Mouse (Mus musculus) kidney, postnatal 0 days (tissue): ENCODE measurements around the gene Rgs3. TPM values are rescaled to one million over a fixed set of nuclear protein-coding genes. Genes with fewer than 3 reads are reported as not detected.
A peak's percentile ranks its signal among the peaks of the same experiment; 100 is the strongest.

Experiments used
- ATAC-seq: fragments of 200-750 bp; cut with Nextera tagmentation; replicated peaks from 2 replicates; pipeline ENCODE4 v1.8.0; 2017; ENCODE audit warnings: low read depth, moderate number of reproducible peaks, moderate TSS enrichment, moderate library complexity; ENCODE audit not compliant: low FRiP score
- DNase-seq: peaks from one replicate; pipeline ENCODE4 v3.0.0-alpha.2; 2016; ENCODE audit warnings: low spot score
- H3K27ac ChIP-seq: fragments of 300-500 bp; sonication (generic); 2 replicates; pipeline ENCODE4 v1.5.1; 2014; ENCODE audit warnings: mild to moderate bottlenecking
- H3K27me3 ChIP-seq: fragments of 300-500 bp; sonication (generic); 2 replicates; pipeline ENCODE4 v1.6.1; 2014; ENCODE audit warnings: low read length, mixed read lengths; ENCODE audit not compliant: insufficient read depth
- H3K36me3 ChIP-seq: fragments of 300-500 bp; sonication (generic); 2 replicates; pipeline ENCODE4 v1.6.1; 2014; ENCODE audit warnings: low read length, mixed read lengths; ENCODE audit not compliant: insufficient read depth
- H3K4me1 ChIP-seq: fragments of 300-500 bp; sonication (generic); replicated peaks from 2 replicates; pipeline ENCODE4 v1.6.1; 2014; ENCODE audit warnings: antibody characterized with exemption, low read length, mixed read lengths; ENCODE audit not compliant: insufficient read depth
- H3K4me2 ChIP-seq: fragments of 300-500 bp; sonication (generic); 2 replicates; pipeline ENCODE4 v1.6.1; 2014; ENCODE audit warnings: mild to moderate bottlenecking, low read length, moderate library complexity, mixed read lengths
- H3K4me3 ChIP-seq: fragments of 300-500 bp; sonication (generic); replicated peaks from 2 replicates; pipeline ENCODE4 v1.5.1; 2014; ENCODE audit warnings: low read depth, low read length
- H3K9ac ChIP-seq: fragments of 300-500 bp; sonication (generic); 2 replicates; pipeline ENCODE4 v1.6.1; 2014; ENCODE audit warnings: low read depth, low read length
- H3K9me3 ChIP-seq: fragments of 300-500 bp; sonication (generic); replicated peaks from 2 replicates; pipeline ENCODE4 v1.6.1; 2016; ENCODE audit warnings: low read length, inconsistent platforms, mixed read lengths
- CTCF ChIP-seq: IDR thresholded peaks from 2 replicates; pipeline ENCODE4 v1.5.1; 2016; ENCODE audit warnings: antibody characterized with exemption, low read depth, mild to moderate bottlenecking, moderate library complexity
- WGBS: fragments of 180-500 bp; shearing (Covaris S2); extraction: QIAGEN DNeasy Blood & Tissue Kit; methylation state at CpG from one replicate; pipeline ENCODE4 v1.1.7; 2014; 5-methylcytosine and 5-hydroxymethylcytosine counted together
- polyA plus RNA-seq: library from polyadenylated mRNA; unstranded; fragments of >200 nt; fragmentation: Nextera tagmentation; extraction: Ambion mirVana; gene quantifications from 2 replicates; pipeline ENCODE4 v1.2.1, GENCODE M21; 2015

The Rgs3 gene
- polyA plus RNA-seq, 1 experiment from 2014 or later = 41.4 TPM

GRCm38 (mm10) chr4:62699191-62699812 lies 139.7 kb downstream of the Rgs3 start:
- ATAC-seq (peak; percentile 91), DNase-seq (peak; percentile 99)
- peak overlapping the region; percentile 53 for H3K9ac ChIP-seq
- peak overlapping the region; percentile 73 for H3K27ac ChIP-seq
- no peaks in the 10 kb centered on the region for H3K9me3 ChIP-seq
- H3K36me3 ChIP-seq = peaks cover 16% of the 10 kb centered on the region
- peaks cover 25% of the 10 kb centered on the region for H3K4me1 ChIP-seq
- no peaks in the 10 kb centered on the region for H3K27me3 ChIP-seq
- H3K4me2 ChIP-seq = peak overlapping the region; percentile 64
- under 1% methylated on average over 10 of the region's 10 CpGs for WGBS
- peak; percentile 69 for TF ChIP-seq CTCF
- H3K4me3 ChIP-seq = peak overlapping the region; percentile 41

- no peak for TF ChIP-seq CTCF
- WGBS = 44% methylated on average over 5 of the region's 5 CpGs
- H3K36me3 ChIP-seq = peaks cover 16% of the 10 kb centered on the region
- H3K4me1 ChIP-seq = peaks cover 30% of the 10 kb centered on the region
- H3K9me3 ChIP-seq = no peaks in the 10 kb centered on the region
- peak overlapping the region; percentile 64 for H3K4me2 ChIP-seq
- H3K27ac ChIP-seq = peak overlapping the region; percentile 73
- H3K4me3 ChIP-seq = peak overlapping the region; percentile 41
- DNase-seq (no peak), ATAC-seq (no peak)
- no peaks in the 10 kb centered on the region for H3K27me3 ChIP-seq
- H3K9ac ChIP-seq = peak overlapping the region; percentile 53
These were observed 140.8 kb downstream of the Rgs3 start for GRCm38 (mm10) chr4:62700426-62700825.

GRCm38 (mm10) chr4:62703151-62703550 lies 143.5 kb downstream of the Rgs3 start:
- Histone ChIP-seq H3K27ac (peak overlapping the region; percentile 19; the same call in 1 of the 2 replicates), H3K4me2 (peak overlapping the region; percentile 16; the same call in 1 of the 2 replicates), H3K4me1 (peaks cover 30% of the 10 kb centered on the region), H3K9ac (no peak overlapping the region), H3K36me3 (peaks cover 16% of the 10 kb centered on the region), H3K9me3 (no peaks in the 10 kb centered on the region), H3K27me3 (no peaks in the 10 kb centered on the region), H3K4me3 (no peak overlapping the region)
- DNase-seq (no peak), ATAC-seq (no peak)
- no peak for TF ChIP-seq CTCF
- 56% methylated on average over 9 of the region's 9 CpGs for WGBS

GRCm38 (mm10) chr4:62704204-62704603 lies 144.6 kb downstream of the Rgs3 start:
- no peak for TF ChIP-seq CTCF
- Histone ChIP-seq H3K36me3 (peaks cover 16% of the 10 kb centered on the region), H3K27me3 (no peaks in the 10 kb centered on the region), H3K4me2 (no peak overlapping the region), H3K4me1 (peaks cover 24% of the 10 kb centered on the region), H3K27ac (no peak overlapping the region), H3K9me3 (no peaks in the 10 kb centered on the region), H3K9ac (no peak overlapping the region), H3K4me3 (no peak overlapping the region)
- DNase-seq (no peak), ATAC-seq (no peak)
- 94% methylated on average over 13 of the region's 13 CpGs for WGBS

GRCm38 (mm10) chr4:62705013-62705412 lies 145.4 kb downstream of the Rgs3 start:
- TF ChIP-seq CTCF = no peak
- H3K27me3 ChIP-seq = no peaks in the 10 kb centered on the region
- ATAC-seq (no peak), DNase-seq (no peak)
- H3K4me3 ChIP-seq = no peak overlapping the region
- peak overlapping the region; percentile 60 for H3K27ac ChIP-seq
- peaks cover 22% of the 10 kb centered on the region for H3K4me1 ChIP-seq
- WGBS = 71% methylated on average over 10 of the region's 10 CpGs
- peaks cover 16% of the 10 kb centered on the region for H3K36me3 ChIP-seq
- no peaks in the 10 kb centered on the region for H3K9me3 ChIP-seq
- H3K9ac ChIP-seq = no peak overlapping the region
- H3K4me2 ChIP-seq = no peak overlapping the region

- Histone ChIP-seq H3K27me3 (no peaks in the 10 kb centered on the region), H3K4me3 (no peak overlapping the region), H3K27ac (peak overlapping the region; percentile 60), H3K9ac (no peak overlapping the region), H3K36me3 (peaks cover 16% of the 10 kb centered on the region), H3K9me3 (no peaks in the 10 kb centered on the region), H3K4me2 (no peak overlapping the region), H3K4me1 (peaks cover 14% of the 10 kb centered on the region)
- peak; percentile 55; the same call in 1 of the 2 replicates for ATAC-seq
- no peak for TF ChIP-seq CTCF
- peak; percentile 66 for DNase-seq
- 34% methylated on average over 3 of the region's 3 CpGs for WGBS
These were observed 146.1 kb downstream of the Rgs3 start for GRCm38 (mm10) chr4:62705749-62706148.
